Mouse (Mus musculus) brain, embryonic 14.5 days (tissue): ENCODE data around the gene Capn15. TPM values are rescaled to one million over a fixed set of nuclear protein-coding genes. Genes with fewer than 3 reads are reported as not detected.

ENCODE experiments used
- DNase-seq: peaks from one replicate; pipeline ENCODE4 v3.0.0-alpha.2; 2011; ENCODE audit warnings: low read depth
- CTCF ChIP-seq: fragments of 200-500 bp; IDR thresholded peaks from 2 replicates; pipeline ENCODE4 v1.5.1; 2012; ENCODE audit warnings: inconsistent platforms, mild to moderate bottlenecking, moderate library complexity, borderline replicate concordance; ENCODE audit not compliant: insufficient read depth, insufficient read length; ENCODE audit errors: extremely low read depth
- POLR2A ChIP-seq: fragments of 200-500 bp; IDR thresholded peaks from 2 replicates; pipeline ENCODE4 v1.6.1; 2012; ENCODE audit warnings: mild to moderate bottlenecking, inconsistent platforms, borderline replicate concordance; ENCODE audit not compliant: poor library complexity, insufficient read depth, insufficient read length, severe bottlenecking; ENCODE audit errors: extremely low read depth
- polyA plus RNA-seq: library from polyadenylated mRNA; depleted of rRNA; stranded (reverse); fragments of >200 nt; gene quantifications from 2 replicates; pipeline ENCODE4 v1.2.3, GENCODE M21; 2012; rRNA removed

Gene Capn15
- polyA plus RNA-seq, 1 experiment, result 50.5 TPM

DNA sequence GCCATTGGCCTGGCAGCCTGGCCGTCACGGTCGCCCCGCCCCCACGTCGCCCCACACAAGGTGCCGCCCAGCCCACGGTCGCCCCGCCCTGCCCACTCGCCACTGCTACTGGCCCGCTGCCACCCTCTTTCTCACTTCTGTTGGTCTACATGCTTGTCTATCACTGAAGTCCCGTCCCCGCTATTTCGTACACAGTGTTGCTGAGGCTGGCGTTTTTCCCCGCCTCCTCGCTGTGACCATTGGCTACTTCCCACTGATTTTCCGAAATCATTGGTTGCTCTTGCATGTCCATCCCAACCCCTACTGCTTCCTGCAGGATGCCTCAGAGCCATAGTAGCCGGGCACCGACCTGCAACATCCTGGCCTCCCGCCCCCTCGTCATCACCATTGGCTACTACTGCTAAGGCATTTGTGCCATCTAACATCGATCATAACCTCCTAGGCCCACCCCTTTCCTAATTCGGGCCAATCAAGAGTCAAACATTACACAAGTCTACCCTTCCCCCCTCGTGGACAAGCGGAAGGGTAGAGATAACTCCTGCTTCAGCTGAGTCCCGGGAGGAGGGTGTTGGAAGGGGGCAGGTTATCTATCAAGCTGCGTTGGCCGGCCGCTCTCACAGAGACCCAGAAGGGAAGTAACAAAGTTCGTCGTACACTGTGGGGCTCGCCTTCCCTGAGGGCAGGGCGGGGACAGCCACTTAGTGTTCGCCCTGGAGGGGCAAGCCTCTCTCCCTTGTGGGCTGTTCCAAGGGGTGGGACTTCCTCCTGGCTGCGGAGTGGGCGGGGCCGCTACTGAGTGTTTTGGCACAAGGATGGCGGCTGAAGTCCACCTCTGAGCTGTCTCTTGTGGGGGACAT is 65.6 kb downstream of the Capn15 start:
- peak; percentile 100 for DNase-seq
- TF ChIP-seq CTCF (no peak), POLR2A (peak; percentile 36; the same call in 1 of the 2 replicates)

DNA sequence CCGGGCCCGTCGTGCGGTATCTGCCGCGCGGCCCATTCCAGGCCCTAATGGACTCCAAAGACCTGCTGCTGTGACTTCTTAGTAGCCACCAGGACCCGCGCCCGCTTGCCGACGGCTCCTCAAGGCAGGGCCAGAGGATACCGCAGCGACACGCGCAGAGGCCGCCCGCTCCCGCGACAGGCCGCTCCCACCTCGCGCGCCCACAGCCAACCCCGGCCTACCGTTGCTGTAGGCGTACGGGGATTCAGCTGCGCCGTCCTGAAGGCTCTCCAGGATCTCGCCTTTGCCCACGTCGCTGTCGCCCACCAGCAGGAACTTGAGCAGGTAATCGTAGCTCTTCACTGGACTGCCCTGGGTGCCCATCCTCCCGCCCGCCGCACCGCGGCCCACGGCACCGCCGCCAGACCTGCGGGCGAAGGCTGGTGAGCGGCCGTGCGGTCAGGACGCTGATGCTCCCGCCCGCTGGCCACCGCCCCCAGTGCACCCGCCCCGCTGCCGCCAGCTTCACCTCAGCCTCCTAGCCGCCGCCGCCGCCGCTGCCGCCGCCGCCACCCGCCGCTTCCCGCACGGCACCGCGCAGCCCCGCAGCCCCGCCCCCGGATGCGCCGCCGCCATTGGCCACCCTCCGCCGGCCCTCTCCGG is 66.3 kb downstream of the Capn15 start, which contains the start of gene Rab40c:
Rab40c (minus strand) TSS at position 584 of the 642 bp plus-strand sequence.
- TF ChIP-seq CTCF, result no peak
- TF ChIP-seq POLR2A, result 0 out of 2 replicates have a peak, but pooled peaks have one; percentile 42
- peak; percentile 45 for DNase-seq

DNA sequence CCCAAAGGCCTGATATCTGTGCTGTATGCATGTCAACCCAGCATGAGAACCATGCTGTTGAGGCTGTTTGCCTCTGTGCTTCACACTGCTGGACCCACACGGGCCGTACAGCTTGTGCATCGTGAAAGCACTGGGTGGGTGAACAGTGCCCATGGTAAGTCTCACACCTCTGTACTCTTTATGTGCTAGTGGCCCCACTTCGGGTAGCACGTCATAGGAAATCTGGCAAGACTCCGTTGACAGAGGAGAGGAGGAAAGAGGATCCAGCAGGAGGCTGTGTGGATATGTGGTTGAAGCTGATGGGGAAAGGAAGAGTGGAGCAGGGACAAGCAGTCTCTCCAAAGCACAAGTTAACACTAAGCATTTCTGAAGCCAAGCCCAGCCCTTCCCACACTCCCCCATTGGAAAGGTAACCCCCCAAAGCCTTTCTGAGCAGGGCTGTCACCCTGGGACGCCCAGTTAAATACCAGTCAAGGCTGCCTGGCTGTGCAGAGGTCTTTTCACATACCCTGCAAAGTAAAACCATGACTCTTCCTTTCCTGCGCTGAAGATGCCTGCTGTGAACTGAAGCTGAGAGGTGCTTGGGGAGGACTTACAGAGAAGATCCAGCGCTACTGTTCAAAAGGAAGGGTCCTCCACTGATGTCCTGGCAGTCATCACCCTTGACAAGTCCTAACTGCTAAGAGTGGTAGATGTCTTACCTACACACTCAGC is 67.4 kb downstream of the Capn15 start:
- no peak for DNase-seq
- TF ChIP-seq CTCF, result no peak
- TF ChIP-seq POLR2A, result no peak

DNA sequence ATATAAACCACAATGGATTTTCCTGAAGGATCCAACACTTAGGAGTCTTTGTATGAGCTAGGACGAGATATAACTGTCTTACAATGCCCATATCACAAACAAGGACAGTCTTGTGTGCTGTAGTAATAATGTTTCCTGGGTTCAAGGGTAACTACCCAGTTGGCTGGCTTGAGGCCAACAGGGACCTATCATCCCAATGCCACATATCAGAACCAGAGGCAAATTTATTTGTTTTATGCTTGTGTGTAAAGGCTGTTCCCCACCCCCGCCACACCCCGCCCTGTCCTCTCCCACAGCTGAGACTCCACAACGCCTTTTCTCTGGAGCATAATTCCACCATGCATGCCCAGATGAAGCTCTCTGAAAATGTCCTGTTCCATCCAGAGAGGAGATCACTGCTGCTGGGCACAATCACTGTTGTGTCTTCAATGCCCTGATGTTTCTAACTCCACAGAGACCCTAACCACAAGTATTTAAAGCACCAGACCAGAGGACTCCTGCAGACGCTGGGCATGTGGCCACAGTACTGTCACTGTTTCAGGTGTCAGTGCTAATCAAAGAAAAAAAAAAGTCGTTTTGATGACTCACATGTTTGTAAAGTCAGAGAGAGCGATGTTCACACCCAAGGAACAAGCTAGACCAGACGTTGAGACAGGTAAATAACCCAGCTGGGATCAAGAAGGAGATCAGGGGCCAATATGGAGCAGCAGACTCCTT is 68.5 kb downstream of the Capn15 start:
- no peak for DNase-seq
- no peak for TF ChIP-seq POLR2A
- no peak for TF ChIP-seq CTCF

DNA sequence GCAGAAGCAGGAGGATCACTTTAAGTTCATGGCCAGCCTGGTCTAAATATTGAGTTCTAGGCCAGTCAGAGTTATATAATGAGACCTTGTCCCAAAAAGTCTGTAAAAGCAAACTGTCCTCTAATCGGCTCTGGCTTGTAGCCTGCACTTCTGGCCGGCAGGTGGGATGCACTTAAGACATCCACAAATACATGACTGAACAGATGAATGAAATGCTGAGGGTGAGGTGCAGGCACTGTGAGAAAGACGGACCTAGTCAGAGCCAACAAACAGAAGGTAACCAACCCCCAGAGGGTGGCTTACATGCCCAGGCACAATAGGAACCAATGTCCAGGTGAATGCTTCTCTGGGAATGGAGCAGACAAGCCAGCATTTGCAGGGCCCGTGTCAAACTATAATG is 71.3 kb downstream of the Capn15 start:
- TF ChIP-seq CTCF (no peak), POLR2A (no peak)
- DNase-seq, result no peak

DNA sequence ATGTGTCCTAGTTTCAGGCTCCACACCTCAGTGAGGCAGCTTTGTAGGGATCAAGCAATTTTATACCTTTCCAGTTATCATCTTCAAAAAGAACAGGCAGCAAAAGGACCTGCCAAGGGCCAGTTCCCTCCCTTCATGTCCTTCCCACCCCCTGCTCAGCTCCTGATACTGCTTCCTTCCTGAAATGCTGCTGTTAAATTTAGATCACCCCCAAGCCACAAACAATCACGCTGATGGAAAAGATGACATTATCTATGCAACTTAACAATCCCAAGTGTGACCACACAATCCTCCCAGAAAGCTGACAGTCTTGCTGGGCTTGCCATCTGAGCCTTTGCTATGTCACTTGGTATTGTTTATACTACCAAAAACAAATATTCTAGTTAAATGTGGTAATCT is 71.7 kb downstream of the Capn15 start:
- no peak for TF ChIP-seq POLR2A
- no peak for TF ChIP-seq CTCF
- DNase-seq, result no peak

DNA sequence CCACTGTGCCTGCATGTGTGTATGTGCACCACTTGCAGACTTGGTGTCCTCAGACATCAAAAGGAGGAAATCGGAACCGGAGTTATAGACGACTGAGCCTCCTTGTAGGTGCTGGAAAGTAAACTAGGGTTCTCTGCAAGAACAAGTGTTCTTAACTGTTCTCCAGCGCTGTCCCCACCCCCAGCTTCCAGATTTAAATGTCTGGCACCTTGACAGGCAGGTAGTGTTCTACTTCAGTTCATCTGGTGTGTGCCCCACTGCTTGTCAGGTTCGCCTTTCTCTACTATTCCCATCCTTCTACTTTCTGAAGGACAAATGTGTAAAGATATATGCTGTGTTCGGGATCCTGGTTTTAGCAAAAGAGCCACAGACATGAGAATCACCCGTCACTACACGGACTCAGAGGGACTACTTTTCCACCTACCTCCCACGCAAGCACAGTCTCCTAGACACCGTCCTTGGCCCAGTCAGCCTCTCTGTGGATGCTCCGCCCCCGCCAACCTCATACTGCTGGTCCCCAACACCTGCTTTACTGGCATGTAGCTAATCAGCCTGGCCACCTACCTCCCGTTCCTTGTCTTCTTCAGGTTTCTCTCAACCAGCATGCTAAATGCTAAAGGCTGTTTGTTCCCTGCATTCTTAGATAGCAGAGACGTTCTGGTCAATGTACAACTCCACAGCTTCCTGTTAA is 72.3 kb downstream of the Capn15 start:
- DNase-seq, result no peak

DNA sequence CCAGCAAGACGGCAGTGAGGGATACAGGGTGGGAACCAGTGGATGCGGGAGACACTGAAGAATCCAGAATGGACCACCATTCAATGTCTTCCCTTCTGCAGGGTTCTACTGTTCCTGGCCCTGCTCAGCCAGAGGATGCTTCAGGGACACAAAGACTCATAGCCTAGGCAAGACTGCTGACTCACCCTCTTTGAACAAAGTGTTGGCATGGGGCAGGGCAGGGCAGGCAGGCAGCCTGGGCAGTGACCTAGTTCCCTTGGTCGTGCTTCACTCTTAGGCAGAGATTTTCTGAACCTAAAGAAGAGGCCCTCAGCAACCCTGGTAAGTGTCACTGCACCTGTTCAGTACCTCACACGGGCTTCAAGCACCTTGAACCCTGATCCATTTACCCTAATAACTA is 73.8 kb downstream of the Capn15 start:
- no peak for DNase-seq
- no peak for TF ChIP-seq POLR2A
- no peak for TF ChIP-seq CTCF

More for the DNA sequence above, 72.3 kb downstream of the Capn15 start:
- no peak for TF ChIP-seq CTCF
- TF ChIP-seq POLR2A, result no peak

Other genes with a start within 250 kb of the Capn15 start
- gene Mslnl, start 249.8 kb downstream of the Capn15 start, polyA plus RNA-seq, result 0.09 TPM in 1 of 2 replicates, not detected in the other
- gene Msln, start 231.4 kb downstream of the Capn15 start, polyA plus RNA-seq, result 0.07 and 0.19 TPM in 2 replicates
- gene Narfl, start 212.0 kb downstream of the Capn15 start, polyA plus RNA-seq, result 26.7 and 30.6 TPM in 2 replicates
- 167 and 268 TPM in 2 replicates for gene Haghl, start 200.1 kb downstream of the Capn15 start, polyA plus RNA-seq
- gene Ccdc78, start 199.2 kb downstream of the Capn15 start, polyA plus RNA-seq, result 0.08 and 0.11 TPM in 2 replicates
- 93.9 and 145 TPM in 2 replicates for gene Fam173a, start 192.9 kb downstream of the Capn15 start, polyA plus RNA-seq
- gene AC134908.4, start 190.1 kb downstream of the Capn15 start, polyA plus RNA-seq, result 0.12 and 0.21 TPM in 2 replicates
- 107 and 109 TPM in 2 replicates for gene Metrn, start 188.7 kb downstream of the Capn15 start, polyA plus RNA-seq
- 91.8 and 101 TPM in 2 replicates for gene Fbxl16, start 176.7 kb downstream of the Capn15 start, polyA plus RNA-seq
- 47.0 and 57.5 TPM in 2 replicates for gene Wdr24, start 162.2 kb downstream of the Capn15 start, polyA plus RNA-seq
- 80.0 and 93.6 TPM in 2 replicates for gene Jmjd8, start 156.9 kb downstream of the Capn15 start, polyA plus RNA-seq
- gene Stub1, start 152.4 kb downstream of the Capn15 start, polyA plus RNA-seq, result 252 and 308 TPM in 2 replicates
- 56.2 and 67.3 TPM in 2 replicates for gene Rhbdl1, start 148.5 kb downstream of the Capn15 start, polyA plus RNA-seq
- 26.6 and 40.8 TPM in 2 replicates for gene Gm20683, start 144.0 kb downstream of the Capn15 start, polyA plus RNA-seq
- gene Rhot2, start 140.9 kb downstream of the Capn15 start, polyA plus RNA-seq, result 88.4 and 111 TPM in 2 replicates
- gene Wdr90, start 124.3 kb downstream of the Capn15 start, polyA plus RNA-seq, result 49.5 and 81.1 TPM in 2 replicates
- 11.7 and 14.8 TPM in 2 replicates for gene Mcrip2, start 117.0 kb downstream of the Capn15 start, polyA plus RNA-seq
- gene Mettl26, start 110.7 kb downstream of the Capn15 start, polyA plus RNA-seq, result 71.4 and 89.5 TPM in 2 replicates
- 0.66 and 0.90 TPM in 2 replicates for gene Wfikkn1, start 104.9 kb downstream of the Capn15 start, polyA plus RNA-seq
- gene Rab40c, start 66.1 kb downstream of the Capn15 start, polyA plus RNA-seq, result 88.3 and 98.8 TPM in 2 replicates
- 117 and 126 TPM in 2 replicates for gene Pigq, start 40.9 kb downstream of the Capn15 start, polyA plus RNA-seq
- gene Nhlrc4, start 40.8 kb downstream of the Capn15 start, polyA plus RNA-seq, result 0.08 and 0.56 TPM in 2 replicates
- 0.66 and 1.0 TPM in 2 replicates for gene A930017K11Rik, start 33.2 kb downstream of the Capn15 start, polyA plus RNA-seq
- gene Rab11fip3, start 83.8 kb upstream of the Capn15 start, polyA plus RNA-seq, result 68.5 and 82.4 TPM in 2 replicates
- gene Decr2, start 104.5 kb upstream of the Capn15 start, polyA plus RNA-seq, result 26.8 and 28.6 TPM in 2 replicates
- 35.1 and 61.4 TPM in 2 replicates for gene Nme4, start 109.8 kb upstream of the Capn15 start, polyA plus RNA-seq
- gene Tmem8, start 127.5 kb upstream of the Capn15 start, polyA plus RNA-seq, result 11.8 and 12.9 TPM in 2 replicates
- gene Mrpl28, start 137.7 kb upstream of the Capn15 start, polyA plus RNA-seq, result 94.9 and 119 TPM in 2 replicates
- gene Axin1, start 152.9 kb upstream of the Capn15 start, polyA plus RNA-seq, result 27.9 and 31.6 TPM in 2 replicates
- gene Pdia2, start 213.3 kb upstream of the Capn15 start, polyA plus RNA-seq, result 0.09 and 0.14 TPM in 2 replicates
- gene Rgs11, start 217.2 kb upstream of the Capn15 start, polyA plus RNA-seq, result 6.7 and 12.4 TPM in 2 replicates
- gene Arhgdig, start 222.0 kb upstream of the Capn15 start, polyA plus RNA-seq, result 31.6 and 47.6 TPM in 2 replicates